Mouse (Mus musculus) testis, adult 2 months (tissue): Measurements from ENCODE around the gene Ift80.
"Not testable (repeated sequence)": the region's sequence is repeated elsewhere in the genome, so short reads cannot be mapped to it uniquely, and the experiment has no call there.

ENCODE experiments used
- CTCF ChIP-seq: fragments of 200-500 bp; IDR thresholded peaks from 2 replicates; pipeline ENCODE4 v1.5.1; 2012; ENCODE audit warnings: low read depth, mild to moderate bottlenecking, inconsistent platforms, low read length, moderate library complexity; ENCODE audit not compliant: control insufficient read depth, insufficient read depth, insufficient replicate concordance
- POLR2A ChIP-seq: fragments of 200-500 bp; IDR thresholded peaks from 2 replicates; pipeline ENCODE4 v1.6.1; 2012; ENCODE audit warnings: low read depth, mild to moderate bottlenecking, inconsistent platforms, low read length, moderate library complexity; ENCODE audit not compliant: control insufficient read depth

DNA sequence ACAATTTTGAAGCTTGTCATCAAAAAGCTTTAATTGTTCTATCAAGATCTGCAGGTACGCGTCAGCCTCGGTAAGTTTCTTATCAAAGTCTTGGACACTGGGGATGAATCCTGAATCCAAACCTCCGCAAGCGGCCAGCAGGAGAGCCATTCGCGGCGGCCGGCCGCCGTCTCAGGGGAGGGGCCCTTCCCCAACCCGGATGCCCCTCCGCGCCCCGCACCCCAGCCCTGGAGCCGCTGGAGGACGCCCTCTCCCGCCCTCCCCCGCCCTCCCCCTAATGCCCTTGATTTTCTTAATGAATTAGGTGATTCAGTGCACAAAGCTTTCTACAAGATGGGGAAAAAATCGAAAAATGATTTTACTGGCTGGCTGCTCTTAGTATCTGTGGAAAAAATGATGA, 101.7 kb downstream of the Ift80 start:
- TF ChIP-seq CTCF, POLR2A: not testable (repeated sequence)
